Mouse (Mus musculus): ENCODE results near the gene Ghrl. TPM values are rescaled to one million over a fixed set of nuclear protein-coding genes. Genes with fewer than 3 reads are reported as not detected.

Gene Ghrl
- polyA plus RNA-seq (2014; fragmentation: Nextera tagmentation; extraction: Ambion mirVana), result 0.32 and 1.2 TPM in 2 replicates

GRCm38 (mm10) chr6:113719878-113720277, at the start of gene Ghrl:
Ghrl (minus strand) TSS chr6:113719880.
- Histone ChIP-seq H3K27me3 (ENCODE audit: control insufficient read depth, insufficient read depth, low read length) (no peaks in the 10 kb centered on the region), H3K9me3 (ENCODE audit: control insufficient read depth, low read length) (no peaks in the 10 kb centered on the region), H3K36me3 (ENCODE audit: control insufficient read depth, insufficient read depth, low read length) (no peaks in the 10 kb centered on the region), H3K4me3 (ENCODE audit: low read depth, low read length) (no peak within 1 kb of the TSS), H3K27ac (ENCODE audit: low read depth, low read length) (no peak within 1 kb of the TSS), H3K4me1 (replicated peaks; ENCODE audit: control insufficient read depth, insufficient read depth, low read length) (no peaks in the 10 kb centered on the region), H3K9ac (ENCODE audit: low read length) (no peak within 1 kb of the TSS), H3K4me2 (ENCODE audit: low read depth, low read length, severe bottlenecking) (no peak within 1 kb of the TSS)
- ATAC-seq (replicated peaks; ENCODE audit: low FRiP score) (no peak), DNase-seq (ENCODE audit: low spot score) (no peak)
- WGBS, result 98% methylated on average over 3 of the region's 3 CpGs

GRCm38 (mm10) chr6:113768804-113769203, 49.1 kb upstream of the Ghrl start:
- Histone ChIP-seq H3K4me3 (ENCODE audit: low read depth, low read length) (no peak overlapping the region), H3K9me3 (ENCODE audit: control insufficient read depth, low read length) (no peaks in the 10 kb centered on the region), H3K27me3 (ENCODE audit: control insufficient read depth, insufficient read depth, low read length) (no peaks in the 10 kb centered on the region), H3K27ac (ENCODE audit: low read depth, low read length) (no peak overlapping the region), H3K36me3 (ENCODE audit: control insufficient read depth, insufficient read depth, low read length) (no peaks in the 10 kb centered on the region), H3K4me2 (ENCODE audit: low read depth, low read length, severe bottlenecking) (no peak overlapping the region), H3K4me1 (replicated peaks; ENCODE audit: control insufficient read depth, insufficient read depth, low read length) (no peaks in the 10 kb centered on the region), H3K9ac (ENCODE audit: low read length) (no peak overlapping the region)
- ATAC-seq (replicated peaks; ENCODE audit: low FRiP score) (no peak), DNase-seq (ENCODE audit: low spot score) (no peak)
- 80% methylated on average over 11 of the region's 11 CpGs for WGBS

GRCm38 (mm10) chr6:113761644-113762043, 42.0 kb upstream of the Ghrl start:
- no peaks in the 10 kb centered on the region for H3K36me3 ChIP-seq (ENCODE audit: control insufficient read depth, insufficient read depth, low read length)
- WGBS, result 32% methylated on average over 7 of the region's 7 CpGs
- H3K27me3 ChIP-seq (ENCODE audit: control insufficient read depth, insufficient read depth, low read length), result no peaks in the 10 kb centered on the region
- H3K4me3 ChIP-seq (ENCODE audit: low read depth, low read length), result no peak overlapping the region
- no peak overlapping the region for H3K9ac ChIP-seq (ENCODE audit: low read length)
- no peaks in the 10 kb centered on the region for H3K9me3 ChIP-seq (ENCODE audit: control insufficient read depth, low read length)
- peak; percentile 51 for ATAC-seq (replicated peaks; ENCODE audit: low FRiP score)
- DNase-seq (ENCODE audit: low spot score), result peak; percentile 81
- no peak overlapping the region for H3K27ac ChIP-seq (ENCODE audit: low read depth, low read length)
- no peaks in the 10 kb centered on the region for H3K4me1 ChIP-seq (replicated peaks; ENCODE audit: control insufficient read depth, insufficient read depth, low read length)
- H3K4me2 ChIP-seq (ENCODE audit: low read depth, low read length, severe bottlenecking), result no peak overlapping the region

GRCm38 (mm10) chr6:113749119-113749685, 29.5 kb upstream of the Ghrl start:
- WGBS, result 66% methylated on average over 17 of the region's 17 CpGs

GRCm38 (mm10) chr6:113748351-113748750, 28.7 kb upstream of the Ghrl start:
- Histone ChIP-seq H3K4me3 (ENCODE audit: low read depth, low read length) (no peak overlapping the region), H3K27ac (ENCODE audit: low read depth, low read length) (no peak overlapping the region), H3K27me3 (ENCODE audit: control insufficient read depth, insufficient read depth, low read length) (no peaks in the 10 kb centered on the region), H3K4me1 (replicated peaks; ENCODE audit: control insufficient read depth, insufficient read depth, low read length) (no peaks in the 10 kb centered on the region), H3K9me3 (ENCODE audit: control insufficient read depth, low read length) (no peaks in the 10 kb centered on the region), H3K36me3 (ENCODE audit: control insufficient read depth, insufficient read depth, low read length) (no peaks in the 10 kb centered on the region), H3K9ac (ENCODE audit: low read length) (no peak overlapping the region), H3K4me2 (ENCODE audit: low read depth, low read length, severe bottlenecking) (peak overlapping the region; percentile 8; the same call in 1 of the 2 replicates)
- no peak for ATAC-seq (replicated peaks; ENCODE audit: low FRiP score)
- no peak for DNase-seq (ENCODE audit: low spot score)
- WGBS, result 41% methylated on average over 26 of the region's 26 CpGs

More at GRCm38 (mm10) chr6:113749119-113749685, 29.5 kb upstream of the Ghrl start:
- ATAC-seq (replicated peaks; ENCODE audit: low FRiP score) (no peak), DNase-seq (ENCODE audit: low spot score) (no peak)
- H3K4me3 ChIP-seq (ENCODE audit: low read depth, low read length), result no peak overlapping the region
- no peak overlapping the region for H3K4me2 ChIP-seq (ENCODE audit: low read depth, low read length, severe bottlenecking)
- H3K27me3 ChIP-seq (ENCODE audit: control insufficient read depth, insufficient read depth, low read length), result no peaks in the 10 kb centered on the region
- H3K36me3 ChIP-seq (ENCODE audit: control insufficient read depth, insufficient read depth, low read length), result no peaks in the 10 kb centered on the region
- no peak overlapping the region for H3K9ac ChIP-seq (ENCODE audit: low read length)
- H3K27ac ChIP-seq (ENCODE audit: low read depth, low read length), result no peak overlapping the region
- H3K4me1 ChIP-seq (replicated peaks; ENCODE audit: control insufficient read depth, insufficient read depth, low read length), result no peaks in the 10 kb centered on the region
- no peaks in the 10 kb centered on the region for H3K9me3 ChIP-seq (ENCODE audit: control insufficient read depth, low read length)

GRCm38 (mm10) chr6:113747284-113747683, 27.6 kb upstream of the Ghrl start:
- H3K9me3 ChIP-seq (ENCODE audit: control insufficient read depth, low read length), result no peaks in the 10 kb centered on the region
- H3K4me3 ChIP-seq (ENCODE audit: low read depth, low read length), result no peak overlapping the region
- no peak overlapping the region for H3K27ac ChIP-seq (ENCODE audit: low read depth, low read length)
- no peak for DNase-seq (ENCODE audit: low spot score)
- 90% methylated on average over 14 of the region's 14 CpGs for WGBS
- ATAC-seq (replicated peaks; ENCODE audit: low FRiP score), result no peak
- H3K36me3 ChIP-seq (ENCODE audit: control insufficient read depth, insufficient read depth, low read length), result no peaks in the 10 kb centered on the region
- no peaks in the 10 kb centered on the region for H3K4me1 ChIP-seq (replicated peaks; ENCODE audit: control insufficient read depth, insufficient read depth, low read length)
- no peak overlapping the region for H3K9ac ChIP-seq (ENCODE audit: low read length)
- H3K4me2 ChIP-seq (ENCODE audit: low read depth, low read length, severe bottlenecking), result no peak overlapping the region
- H3K27me3 ChIP-seq (ENCODE audit: control insufficient read depth, insufficient read depth, low read length), result no peaks in the 10 kb centered on the region

GRCm38 (mm10) chr6:113745117-113745516, 25.4 kb upstream of the Ghrl start:
- no peaks in the 10 kb centered on the region for H3K4me1 ChIP-seq (replicated peaks; ENCODE audit: control insufficient read depth, insufficient read depth, low read length)
- no peaks in the 10 kb centered on the region for H3K27me3 ChIP-seq (ENCODE audit: control insufficient read depth, insufficient read depth, low read length)
- no peaks in the 10 kb centered on the region for H3K9me3 ChIP-seq (ENCODE audit: control insufficient read depth, low read length)
- H3K4me2 ChIP-seq (ENCODE audit: low read depth, low read length, severe bottlenecking), result no peak overlapping the region
- no peak for DNase-seq (ENCODE audit: low spot score)
- no peaks in the 10 kb centered on the region for H3K36me3 ChIP-seq (ENCODE audit: control insufficient read depth, insufficient read depth, low read length)
- H3K27ac ChIP-seq (ENCODE audit: low read depth, low read length), result no peak overlapping the region
- no peak for ATAC-seq (replicated peaks; ENCODE audit: low FRiP score)
- H3K9ac ChIP-seq (ENCODE audit: low read length), result no peak overlapping the region
- H3K4me3 ChIP-seq (ENCODE audit: low read depth, low read length), result no peak overlapping the region

- WGBS, result 68% methylated on average over 1 of the region's 1 CpGs
These were observed 23.4 kb upstream of the Ghrl start for GRCm38 (mm10) chr6:113743111-113743510.

GRCm38 (mm10) chr6:113742321-113742720, 22.6 kb upstream of the Ghrl start:
- H3K9me3 ChIP-seq (ENCODE audit: control insufficient read depth, low read length), result no peaks in the 10 kb centered on the region
- DNase-seq (ENCODE audit: low spot score) (no peak), ATAC-seq (replicated peaks; ENCODE audit: low FRiP score) (no peak)
- no peaks in the 10 kb centered on the region for H3K27me3 ChIP-seq (ENCODE audit: control insufficient read depth, insufficient read depth, low read length)
- no peak overlapping the region for H3K27ac ChIP-seq (ENCODE audit: low read depth, low read length)
- no peak overlapping the region for H3K4me3 ChIP-seq (ENCODE audit: low read depth, low read length)
- H3K36me3 ChIP-seq (ENCODE audit: control insufficient read depth, insufficient read depth, low read length), result no peaks in the 10 kb centered on the region; the same call in 1 of the 2 replicates
- H3K9ac ChIP-seq (ENCODE audit: low read length), result no peak overlapping the region
- H3K4me1 ChIP-seq (replicated peaks; ENCODE audit: control insufficient read depth, insufficient read depth, low read length), result no peaks in the 10 kb centered on the region; the same call in 1 of the 2 replicates
- 81% methylated on average over 1 of the region's 1 CpGs for WGBS
- no peak overlapping the region for H3K4me2 ChIP-seq (ENCODE audit: low read depth, low read length, severe bottlenecking)

More at GRCm38 (mm10) chr6:113743111-113743510, 23.4 kb upstream of the Ghrl start:
- Histone ChIP-seq H3K4me1 (replicated peaks; ENCODE audit: control insufficient read depth, insufficient read depth, low read length) (no peaks in the 10 kb centered on the region; the same call in 1 of the 2 replicates), H3K9ac (ENCODE audit: low read length) (no peak overlapping the region), H3K4me2 (ENCODE audit: low read depth, low read length, severe bottlenecking) (no peak overlapping the region), H3K9me3 (ENCODE audit: control insufficient read depth, low read length) (no peaks in the 10 kb centered on the region), H3K27ac (ENCODE audit: low read depth, low read length) (no peak overlapping the region), H3K4me3 (ENCODE audit: low read depth, low read length) (no peak overlapping the region), H3K27me3 (ENCODE audit: control insufficient read depth, insufficient read depth, low read length) (no peaks in the 10 kb centered on the region), H3K36me3 (ENCODE audit: control insufficient read depth, insufficient read depth, low read length) (no peaks in the 10 kb centered on the region)
- ATAC-seq (replicated peaks; ENCODE audit: low FRiP score) (no peak), DNase-seq (ENCODE audit: low spot score) (no peak)
